Mouse (Mus musculus) embryonic facial prominence, embryonic 13.5 days (tissue): ENCODE results near the gene Scrn3. TPM values are rescaled to one million over a fixed set of nuclear protein-coding genes. Genes with fewer than 3 reads are reported as not detected.
A peak's percentile ranks its signal among the peaks of the same experiment; 100 is the strongest.

ENCODE experiments used
- ATAC-seq: fragments of 200-750 bp; cut with Nextera tagmentation; 2 replicates; pipeline ENCODE4 v1.8.0; 2017; ENCODE audit warnings: low read depth; ENCODE audit not compliant: insufficient number of reproducible peaks, insufficient read depth, low FRiP score, low TSS enrichment
- H3K27ac ChIP-seq: fragments of 300-500 bp; sonication (generic); 2 replicates; pipeline ENCODE4 v1.5.1; 2015; ENCODE audit warnings: moderate library complexity, mild to moderate bottlenecking, inconsistent platforms
- H3K27me3 ChIP-seq: fragments of 300-500 bp; sonication (generic); 2 replicates; pipeline ENCODE4 v1.6.1; 2015; ENCODE audit warnings: mild to moderate bottlenecking, inconsistent platforms
- H3K36me3 ChIP-seq: fragments of 300-500 bp; sonication (generic); 2 replicates; pipeline ENCODE4 v1.6.1; 2015; ENCODE audit warnings: mild to moderate bottlenecking, inconsistent platforms
- H3K4me1 ChIP-seq: fragments of 300-500 bp; sonication (generic); 2 replicates; pipeline ENCODE4 v1.6.1; 2015; ENCODE audit warnings: inconsistent platforms
- H3K4me2 ChIP-seq: fragments of 300-500 bp; sonication (generic); 2 replicates; pipeline ENCODE4 v1.6.1; 2015; ENCODE audit warnings: moderate library complexity, mild to moderate bottlenecking, inconsistent platforms
- H3K4me3 ChIP-seq: fragments of 300-500 bp; sonication (generic); 2 replicates; pipeline ENCODE4 v1.5.1; 2015; ENCODE audit warnings: mild to moderate bottlenecking, inconsistent platforms
- H3K9ac ChIP-seq: fragments of 300-500 bp; sonication (generic); 2 replicates; pipeline ENCODE4 v1.6.1; 2015; ENCODE audit warnings: mild to moderate bottlenecking, inconsistent platforms
- H3K9me3 ChIP-seq: fragments of 300-500 bp; sonication (generic); 2 replicates; pipeline ENCODE4 v1.6.1; 2016; ENCODE audit warnings: inconsistent platforms
- WGBS: fragments of 180-500 bp; shearing (Covaris S2); methylation state at CpG from one replicate; pipeline ENCODE4 v1.1.7; 2015; ENCODE audit warnings: mixed read lengths; 5-methylcytosine and 5-hydroxymethylcytosine counted together
- polyA plus RNA-seq: library from polyadenylated mRNA; unstranded; fragments of >200 nt; fragmentation: Nextera tagmentation; extraction: Ambion mirVana; gene quantifications from 2 replicates; pipeline ENCODE4 v1.2.1, GENCODE M21; 2015

Gene Scrn3
- polyA plus RNA-seq, 1 experiment from 2014 or later = 15.0 TPM

DNA sequence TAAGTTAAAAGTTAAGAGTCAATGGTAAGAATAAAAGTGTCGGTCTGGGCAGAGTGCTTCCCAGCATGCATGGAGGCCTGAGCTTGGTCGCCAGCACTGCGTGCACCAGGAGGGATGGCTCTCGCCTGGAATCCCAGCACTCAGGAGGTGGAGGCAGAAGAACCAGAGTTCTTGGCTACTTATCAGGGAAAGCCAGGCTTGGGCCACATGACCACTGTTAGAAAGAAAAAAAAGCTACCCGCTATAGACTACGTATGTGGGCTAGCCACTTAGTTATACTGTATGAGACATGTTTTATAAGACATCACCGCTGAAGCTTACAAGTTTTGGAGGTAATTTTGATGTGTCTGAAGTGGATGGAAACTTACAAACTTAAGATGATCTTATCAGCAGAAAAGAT is 14.2 kb upstream of the Scrn3 start:
- no peaks in the 10 kb centered on the region for H3K9me3 ChIP-seq
- no peak for ATAC-seq
- 87% methylated on average over 7 of the region's 7 CpGs for WGBS
- H3K4me2 ChIP-seq = no peak overlapping the region
- H3K4me3 ChIP-seq = no peak overlapping the region
- no peak overlapping the region for H3K27ac ChIP-seq
- H3K9ac ChIP-seq = no peak overlapping the region
- no peaks in the 10 kb centered on the region for H3K27me3 ChIP-seq
- H3K4me1 ChIP-seq = no peaks in the 10 kb centered on the region
- H3K36me3 ChIP-seq = peaks cover 50% of the 10 kb centered on the region

DNA sequence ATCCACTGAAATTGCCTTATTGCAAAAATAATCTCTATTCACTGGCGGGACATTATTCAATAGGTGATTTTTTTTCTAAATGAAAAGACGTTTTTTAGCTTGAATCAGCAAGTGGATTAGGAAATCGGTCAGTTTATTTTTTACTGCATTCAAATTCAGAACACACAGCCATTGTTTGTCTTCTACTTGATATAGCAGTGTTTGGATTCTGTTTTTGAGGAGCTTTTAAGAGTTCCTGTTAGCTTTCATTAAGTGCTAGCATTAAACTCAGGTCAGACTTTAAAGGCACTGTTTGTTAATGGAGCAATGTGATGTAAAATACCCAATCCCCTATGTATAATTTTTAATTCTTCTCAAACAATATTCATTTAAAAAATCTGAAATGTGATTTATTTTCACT is 13.6 kb upstream of the Scrn3 start:
- no peaks in the 10 kb centered on the region for H3K4me1 ChIP-seq
- WGBS = 83% methylated on average over 3 of the region's 3 CpGs
- H3K4me2 ChIP-seq = no peak overlapping the region
- no peak overlapping the region for H3K9ac ChIP-seq
- no peak for ATAC-seq
- no peak overlapping the region for H3K4me3 ChIP-seq
- no peaks in the 10 kb centered on the region for H3K27me3 ChIP-seq
- no peaks in the 10 kb centered on the region for H3K9me3 ChIP-seq
- H3K36me3 ChIP-seq = peaks cover 50% of the 10 kb centered on the region
- H3K27ac ChIP-seq = no peak overlapping the region

DNA sequence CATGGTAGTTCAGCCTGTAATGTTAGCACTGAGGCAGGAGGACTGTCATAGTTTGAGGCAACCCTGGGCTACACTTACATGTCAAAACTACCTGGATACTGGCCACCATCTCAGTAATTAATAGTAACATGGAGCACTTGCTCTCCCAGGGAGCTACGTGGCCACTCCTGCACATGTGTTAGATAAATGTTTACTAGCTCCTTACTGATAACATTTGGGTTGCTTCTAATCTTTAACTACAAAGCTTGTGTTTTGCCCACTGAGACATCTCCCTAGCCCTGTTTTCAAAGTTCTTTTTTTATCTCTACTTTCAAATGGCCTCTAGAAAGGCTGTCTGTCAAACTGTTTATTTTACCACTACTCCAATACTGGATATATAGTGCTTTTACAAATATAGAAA is 10.4 kb upstream of the Scrn3 start:
- WGBS = 90% methylated on average over 1 of the region's 1 CpGs

DNA sequence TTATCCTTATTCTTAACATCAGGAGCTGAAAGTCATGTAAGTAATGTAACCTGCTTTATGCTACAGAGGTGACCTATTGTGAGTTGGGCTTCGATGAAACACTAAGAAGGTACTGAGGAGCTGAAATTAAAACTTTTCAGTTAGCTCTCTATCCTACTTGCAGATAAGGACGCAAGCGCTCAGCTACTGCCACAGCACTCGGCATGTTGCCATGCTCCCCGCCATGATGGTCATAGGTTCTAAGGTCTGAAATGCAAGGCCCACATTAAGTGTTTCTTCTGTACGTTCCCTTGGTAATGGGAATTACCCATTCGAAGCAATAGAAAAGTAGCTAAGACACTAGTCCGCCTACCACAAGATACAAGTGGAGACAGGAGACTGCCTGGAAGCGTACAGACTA is 9.7 kb upstream of the Scrn3 start:
- no peaks in the 10 kb centered on the region for H3K9me3 ChIP-seq
- H3K27me3 ChIP-seq = no peaks in the 10 kb centered on the region
- H3K4me3 ChIP-seq = no peak overlapping the region
- no peak overlapping the region for H3K9ac ChIP-seq
- H3K27ac ChIP-seq = no peak overlapping the region
- WGBS = 93% methylated on average over 9 of the region's 9 CpGs
- ATAC-seq = no peak
- H3K36me3 ChIP-seq = peaks cover 60% of the 10 kb centered on the region
- no peak overlapping the region for H3K4me2 ChIP-seq
- no peaks in the 10 kb centered on the region for H3K4me1 ChIP-seq

More for the DNA sequence above, 10.4 kb upstream of the Scrn3 start:
- Histone ChIP-seq H3K27ac (no peak overlapping the region), H3K36me3 (peaks cover 59% of the 10 kb centered on the region), H3K9me3 (no peaks in the 10 kb centered on the region), H3K9ac (no peak overlapping the region), H3K4me2 (no peak overlapping the region), H3K27me3 (no peaks in the 10 kb centered on the region), H3K4me1 (no peaks in the 10 kb centered on the region), H3K4me3 (no peak overlapping the region)
- ATAC-seq = no peak

DNA sequence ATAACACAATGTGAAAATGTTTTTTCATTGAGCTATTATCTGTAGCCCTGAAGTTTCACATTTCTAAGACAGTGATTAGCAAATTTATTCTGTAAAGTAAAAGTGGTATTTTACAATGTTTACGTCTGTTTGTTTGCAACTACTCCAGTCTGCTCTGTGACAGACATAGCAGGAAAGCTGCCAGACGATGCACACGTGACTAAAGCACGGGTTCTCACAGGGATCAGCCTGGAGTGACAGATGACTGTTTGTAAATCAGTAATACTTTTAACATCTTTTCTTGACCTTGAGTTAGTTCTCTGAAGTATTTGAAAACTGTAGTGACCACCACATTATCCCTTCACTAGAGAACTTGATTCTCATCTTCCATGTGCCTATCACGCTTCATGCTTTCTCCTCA is 7.9 kb upstream of the Scrn3 start:
- Histone ChIP-seq H3K4me1 (no peaks in the 10 kb centered on the region), H3K9ac (no peak overlapping the region), H3K4me2 (no peak overlapping the region), H3K27ac (no peak overlapping the region), H3K4me3 (no peak overlapping the region), H3K9me3 (no peaks in the 10 kb centered on the region), H3K27me3 (no peaks in the 10 kb centered on the region), H3K36me3 (peaks cover 71% of the 10 kb centered on the region)
- no peak for ATAC-seq
- 91% methylated on average over 5 of the region's 5 CpGs for WGBS

DNA sequence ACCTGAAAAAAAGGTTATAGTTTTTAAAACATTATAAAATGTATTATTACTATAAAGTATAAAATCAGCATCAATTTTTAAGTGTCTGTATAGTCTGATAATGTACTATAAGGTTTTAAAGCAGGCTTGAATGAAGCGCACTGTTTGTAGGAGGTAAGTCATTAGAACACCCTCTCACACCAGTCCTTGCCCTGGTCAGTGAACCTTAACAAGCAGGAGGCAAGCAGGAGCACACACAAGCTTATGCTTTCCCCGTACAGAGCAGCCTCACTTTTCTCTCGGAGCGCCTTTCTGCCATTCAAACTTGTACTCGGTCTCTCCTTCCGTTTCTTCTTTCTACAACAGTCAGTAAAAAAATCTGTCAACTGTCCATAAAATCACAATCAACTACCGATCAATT is 6.4 kb upstream of the Scrn3 start:
- Histone ChIP-seq H3K4me1 (peaks cover 2% of the 10 kb centered on the region), H3K27me3 (no peaks in the 10 kb centered on the region), H3K9ac (no peak overlapping the region), H3K9me3 (no peaks in the 10 kb centered on the region), H3K4me2 (no peak overlapping the region), H3K36me3 (peaks cover 73% of the 10 kb centered on the region), H3K27ac (no peak overlapping the region), H3K4me3 (no peak overlapping the region)
- 88% methylated on average over 7 of the region's 7 CpGs for WGBS
- ATAC-seq = no peak

DNA sequence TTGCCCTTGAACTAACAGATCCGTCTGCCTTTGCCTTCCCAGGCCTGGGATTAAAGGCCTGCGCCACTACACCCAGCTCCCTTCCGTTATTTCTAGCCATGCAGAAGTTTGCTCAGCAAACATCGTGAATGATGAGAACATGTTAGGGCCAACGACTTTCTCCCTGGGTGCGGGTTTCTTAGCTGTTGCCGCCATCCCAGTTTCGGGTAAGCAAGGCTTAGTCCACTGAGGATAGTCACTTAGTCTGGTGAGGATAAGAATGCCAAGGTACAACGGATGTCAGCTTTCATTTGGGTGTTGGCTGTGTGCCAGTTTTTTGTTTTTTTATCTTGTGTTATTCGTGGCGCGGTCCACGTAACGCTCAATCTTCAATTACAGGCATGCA is 708 bp downstream of the Scrn3 start:
- H3K9me3 ChIP-seq = no peaks in the 10 kb centered on the region
- peak overlapping the region; percentile 78 for H3K9ac ChIP-seq
- H3K27ac ChIP-seq = peak overlapping the region; percentile 88; the same call in 1 of the 2 replicates
- WGBS = 33% methylated on average over 14 of the region's 14 CpGs
- H3K4me3 ChIP-seq = peak overlapping the region; percentile 68
- no peak; the same call in 1 of the 2 replicates for ATAC-seq
- peak overlapping the region; percentile 92 for H3K4me2 ChIP-seq
- H3K27me3 ChIP-seq = no peaks in the 10 kb centered on the region
- H3K4me1 ChIP-seq = peaks cover 13% of the 10 kb centered on the region
- peaks cover 24% of the 10 kb centered on the region for H3K36me3 ChIP-seq

DNA sequence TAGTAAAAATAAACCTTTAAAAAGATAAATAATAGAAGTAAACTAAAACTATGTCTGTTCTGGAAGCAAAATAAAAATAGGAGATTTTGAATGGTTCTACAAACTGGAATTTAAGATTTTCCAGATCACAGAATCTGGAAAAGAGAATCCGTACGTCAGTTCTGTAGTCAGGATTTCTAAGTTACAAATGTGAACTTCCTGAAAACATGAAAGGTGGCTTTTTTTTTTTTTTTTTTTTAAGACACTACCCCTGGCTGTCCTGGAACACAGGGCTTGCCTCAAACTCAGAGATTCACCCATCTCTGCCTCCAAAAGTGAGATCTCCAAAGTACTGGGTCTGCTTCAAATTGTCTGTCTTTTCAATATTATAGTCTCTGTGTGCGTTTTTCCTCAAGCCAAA is 1.9 kb downstream of the Scrn3 start:
- no peaks in the 10 kb centered on the region for H3K9me3 ChIP-seq
- 87% methylated on average over 3 of the region's 3 CpGs for WGBS
- H3K27ac ChIP-seq = no peak overlapping the region

DNA sequence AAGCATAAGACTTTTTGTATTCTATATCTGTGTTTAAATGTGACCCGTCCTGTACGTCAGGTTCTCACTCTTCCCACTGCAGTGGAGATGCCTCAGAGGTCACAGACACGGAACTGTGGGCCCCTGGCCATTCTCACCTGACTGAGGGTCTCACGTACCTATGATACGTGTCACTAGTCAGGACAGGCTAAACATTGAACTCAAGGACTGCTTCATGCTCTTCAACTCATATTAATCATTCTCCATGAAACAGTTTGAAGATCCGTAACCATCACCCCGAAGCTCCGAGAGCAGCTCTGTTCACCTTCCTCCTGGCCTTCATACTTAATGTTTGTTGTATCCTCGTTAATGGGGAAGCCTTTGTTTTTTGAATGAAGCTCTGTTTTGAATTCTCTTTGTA is 5.0 kb downstream of the Scrn3 start:
- 92% methylated on average over 9 of the region's 9 CpGs for WGBS
- ATAC-seq = no peak
- no peaks in the 10 kb centered on the region for H3K9me3 ChIP-seq

More for the DNA sequence above, 1.9 kb downstream of the Scrn3 start:
- no peak overlapping the region for H3K4me2 ChIP-seq
- H3K4me1 ChIP-seq = peaks cover 13% of the 10 kb centered on the region
- no peak overlapping the region for H3K4me3 ChIP-seq
- H3K9ac ChIP-seq = no peak overlapping the region
- no peak for ATAC-seq
- H3K36me3 ChIP-seq = peaks cover 16% of the 10 kb centered on the region
- H3K27me3 ChIP-seq = no peaks in the 10 kb centered on the region

DNA sequence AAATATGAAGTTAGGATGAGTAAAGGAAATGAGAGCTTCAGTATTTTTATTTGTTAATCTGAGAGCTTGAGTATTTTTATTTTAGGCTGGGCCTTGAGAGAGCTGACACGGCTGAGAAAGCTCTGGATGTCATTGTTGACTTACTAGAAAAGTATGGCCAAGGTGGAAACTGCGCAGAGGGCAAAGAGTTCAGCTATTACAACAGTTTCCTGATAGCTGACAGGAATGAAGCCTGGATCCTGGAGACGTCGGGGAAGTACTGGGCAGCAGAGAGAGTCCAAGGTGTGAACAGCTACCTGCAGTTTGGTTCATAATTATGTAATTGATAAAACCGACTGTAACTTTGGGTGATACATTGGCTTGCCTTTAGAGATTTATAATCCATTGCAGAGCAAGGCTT is 6.8 kb downstream of the Scrn3 start:
- Histone ChIP-seq H3K4me1 (no peaks in the 10 kb centered on the region), H3K36me3 (peaks cover 8% of the 10 kb centered on the region; the same call in 1 of the 2 replicates), H3K9me3 (no peaks in the 10 kb centered on the region), H3K27ac (no peak overlapping the region), H3K9ac (no peak overlapping the region), H3K4me3 (no peak overlapping the region), H3K27me3 (no peaks in the 10 kb centered on the region), H3K4me2 (no peak overlapping the region)
- 87% methylated on average over 5 of the region's 5 CpGs for WGBS
- no peak for ATAC-seq

More for the DNA sequence above, 5.0 kb downstream of the Scrn3 start:
- no peak overlapping the region for H3K4me3 ChIP-seq
- peaks cover 8% of the 10 kb centered on the region; the same call in 1 of the 2 replicates for H3K36me3 ChIP-seq
- no peak overlapping the region for H3K27ac ChIP-seq
- H3K4me1 ChIP-seq = peaks cover 6% of the 10 kb centered on the region
- no peak overlapping the region for H3K4me2 ChIP-seq
- no peak overlapping the region for H3K9ac ChIP-seq
- H3K27me3 ChIP-seq = no peaks in the 10 kb centered on the region

DNA sequence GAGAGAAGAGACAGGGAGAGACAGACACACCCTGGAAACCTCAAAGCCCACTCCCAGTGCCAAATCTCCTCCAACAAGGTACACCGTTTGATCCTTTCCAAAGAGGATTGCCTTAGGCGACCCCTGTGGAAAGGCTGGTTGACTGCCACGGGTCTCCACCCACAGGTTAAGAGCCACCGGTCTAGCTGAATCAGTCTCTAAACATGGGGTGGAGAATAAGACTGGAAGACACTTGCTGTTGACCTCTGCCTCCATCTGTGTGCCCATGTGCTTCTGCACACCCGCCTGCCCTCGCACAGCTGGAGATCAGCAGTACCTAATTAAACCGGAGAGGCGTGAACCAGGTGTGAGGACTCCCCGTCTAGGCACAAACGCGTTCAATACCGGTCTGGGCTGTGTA is 10.6 kb downstream of the Scrn3 start:
- Histone ChIP-seq H3K9ac (no peak overlapping the region), H3K9me3 (no peaks in the 10 kb centered on the region), H3K27me3 (no peaks in the 10 kb centered on the region), H3K4me3 (no peak overlapping the region), H3K4me1 (no peaks in the 10 kb centered on the region), H3K27ac (no peak overlapping the region), H3K36me3 (peaks cover 5% of the 10 kb centered on the region; the same call in 1 of the 2 replicates), H3K4me2 (no peak overlapping the region)
- no peak for ATAC-seq
- WGBS = 71% methylated on average over 12 of the region's 12 CpGs

DNA sequence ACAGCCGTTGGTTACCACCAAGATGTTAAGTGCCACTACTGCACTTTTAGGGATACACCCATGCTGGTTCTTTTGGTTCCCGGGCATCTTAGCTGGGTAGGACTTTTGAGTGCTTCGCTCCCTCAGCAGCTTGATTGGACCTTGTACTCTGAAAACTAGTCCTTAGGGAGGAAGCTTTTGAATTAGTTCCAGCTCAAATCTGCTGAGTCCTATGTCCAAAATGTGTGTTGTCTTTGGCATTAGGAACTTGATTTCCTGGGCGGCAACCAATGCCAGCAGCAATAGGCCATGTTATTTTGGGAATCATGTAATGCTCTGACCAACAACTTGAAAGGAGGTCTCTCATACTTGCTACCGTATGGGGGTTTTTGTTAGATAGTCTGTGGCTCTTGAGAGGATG is 13.5 kb downstream of the Scrn3 start:
- no peak overlapping the region for H3K27ac ChIP-seq
- H3K27me3 ChIP-seq = no peaks in the 10 kb centered on the region
- ATAC-seq = no peak
- H3K9ac ChIP-seq = no peak overlapping the region
- no peak overlapping the region for H3K4me3 ChIP-seq
- no peaks in the 10 kb centered on the region for H3K36me3 ChIP-seq
- no peaks in the 10 kb centered on the region for H3K4me1 ChIP-seq
- no peaks in the 10 kb centered on the region for H3K9me3 ChIP-seq
- WGBS = 88% methylated on average over 5 of the region's 5 CpGs
- H3K4me2 ChIP-seq = no peak overlapping the region

DNA sequence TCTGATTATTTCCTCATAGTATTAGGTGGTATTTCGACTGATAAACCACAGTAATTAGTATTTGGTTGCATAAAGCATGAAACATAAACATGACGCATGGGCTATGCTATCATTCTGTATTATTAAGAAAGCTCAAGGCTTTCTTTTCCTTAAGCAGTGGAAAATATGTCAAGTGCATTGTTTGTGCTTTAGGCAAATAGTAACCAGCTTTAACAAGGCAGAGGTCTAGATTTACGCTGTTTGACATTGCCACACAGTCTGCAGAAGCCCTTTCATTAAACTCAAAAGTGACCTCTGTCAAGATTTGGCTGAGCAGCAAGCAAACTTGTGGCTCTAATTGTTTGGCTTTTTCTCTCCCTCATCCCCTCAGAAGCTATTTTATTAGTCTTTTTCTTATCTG is 23.5 kb downstream of the Scrn3 start:
- Histone ChIP-seq H3K9me3 (no peaks in the 10 kb centered on the region), H3K4me3 (no peak overlapping the region), H3K27ac (no peak overlapping the region), H3K9ac (no peak overlapping the region), H3K4me1 (no peaks in the 10 kb centered on the region), H3K36me3 (no peaks in the 10 kb centered on the region), H3K27me3 (no peaks in the 10 kb centered on the region), H3K4me2 (no peak overlapping the region)
- WGBS = 84% methylated on average over 3 of the region's 3 CpGs
- no peak for ATAC-seq
